Mouse (Mus musculus): ENCODE data around the gene Gm11541. TPM values are rescaled to one million over a fixed set of nuclear protein-coding genes. Genes with fewer than 3 reads are reported as not detected.
A peak's percentile ranks its signal among the peaks of the same experiment; 100 is the strongest.

Gene Gm11541
- polyA plus RNA-seq (2017; shearing (Covaris generic)) = not detected

DNA sequence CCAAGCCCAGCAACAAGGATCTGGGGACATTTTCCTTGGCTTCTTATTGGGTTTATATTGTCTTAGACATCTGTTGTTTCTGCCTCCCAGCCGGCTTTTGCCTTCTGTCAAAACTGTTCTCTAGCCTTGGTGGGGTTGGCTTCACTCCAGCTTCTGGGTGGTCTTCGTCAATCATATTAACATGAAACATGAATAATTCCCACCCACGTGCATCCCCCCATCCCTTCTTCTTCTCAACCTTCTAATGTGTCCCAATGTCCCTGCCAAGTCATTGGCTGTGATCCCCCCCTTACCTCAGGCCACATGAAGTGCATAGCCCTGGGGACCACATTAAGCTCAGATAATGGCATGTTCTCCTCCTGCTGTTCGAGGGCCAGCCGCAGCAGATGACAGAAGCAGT is at the start of gene Gm11541:
Gene Gm11541, minus strand, starts transcription at position 28 of the 400 bp plus-strand sequence.
- ATAC-seq = no peak

DNA sequence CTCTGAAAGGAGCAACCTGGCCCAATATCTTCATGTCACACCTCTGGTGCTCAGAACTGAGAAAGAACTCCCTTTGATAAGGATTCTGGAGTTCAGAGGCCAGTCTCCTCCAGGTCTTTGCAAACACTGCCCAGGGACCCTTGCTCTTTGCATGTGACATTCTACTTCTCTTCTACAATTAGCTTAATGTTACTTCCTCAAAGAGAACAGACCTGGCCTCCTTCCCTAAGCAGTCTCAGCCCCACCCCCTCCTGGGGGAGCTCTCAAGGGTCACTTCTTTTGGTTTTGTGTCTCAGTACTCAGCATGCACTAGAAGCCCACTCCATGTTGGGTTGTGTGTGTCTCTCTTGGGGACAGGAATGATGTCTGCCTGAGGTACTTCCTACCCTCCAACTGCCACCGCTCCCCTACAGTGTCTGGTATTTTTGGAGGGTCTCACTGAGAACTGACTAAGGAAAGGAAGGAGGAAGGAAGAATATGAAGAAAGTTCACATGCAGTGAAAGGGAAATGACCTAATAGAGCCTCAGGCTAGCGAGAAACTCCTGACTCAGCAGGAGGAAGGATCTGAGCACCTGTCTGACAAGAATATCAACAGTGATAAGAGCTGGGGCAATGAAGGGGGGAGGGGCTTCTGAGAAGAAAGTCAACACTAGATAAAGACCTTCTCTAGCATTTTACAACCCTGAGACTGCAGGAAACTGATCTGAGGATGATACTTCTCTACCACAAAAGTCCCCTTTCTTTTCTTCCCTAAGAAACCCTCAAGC is 48.8 kb upstream of the Gm11541 start:
- no peak for ATAC-seq

- ATAC-seq = no peak
These were observed 37.5 kb upstream of the Gm11541 start, which contains the start of gene Cdc34b for GRCm38 (mm10) chr11:94741732-94742272. TSS of gene Cdc34b (plus strand) at chr11:94741782.

GRCm38 (mm10) chr11:94735746-94736145 is 31.4 kb upstream of the Gm11541 start:
- ATAC-seq = no peak

GRCm38 (mm10) chr11:94732773-94733172 is 28.5 kb upstream of the Gm11541 start:
- ATAC-seq = no peak

DNA sequence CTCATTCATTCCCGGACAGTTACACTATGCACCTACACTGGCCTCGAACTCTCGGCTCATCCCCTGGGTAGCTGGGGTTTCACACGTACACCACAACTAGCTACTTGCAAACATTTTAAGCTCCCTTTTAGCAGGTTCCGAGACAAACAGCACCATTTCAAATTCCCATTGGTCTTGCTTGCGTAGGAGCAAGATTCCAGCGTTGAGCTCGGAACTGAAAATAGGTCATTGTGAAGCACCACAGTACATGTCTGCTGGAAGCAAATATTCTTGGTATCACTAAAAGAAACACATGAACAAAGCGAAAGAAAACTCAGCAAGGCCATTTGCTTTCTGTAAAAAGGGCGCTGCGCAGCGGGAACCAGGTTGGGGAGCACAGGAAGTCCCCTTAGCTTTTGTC is 26.9 kb upstream of the Gm11541 start:
- no peak for ATAC-seq

DNA sequence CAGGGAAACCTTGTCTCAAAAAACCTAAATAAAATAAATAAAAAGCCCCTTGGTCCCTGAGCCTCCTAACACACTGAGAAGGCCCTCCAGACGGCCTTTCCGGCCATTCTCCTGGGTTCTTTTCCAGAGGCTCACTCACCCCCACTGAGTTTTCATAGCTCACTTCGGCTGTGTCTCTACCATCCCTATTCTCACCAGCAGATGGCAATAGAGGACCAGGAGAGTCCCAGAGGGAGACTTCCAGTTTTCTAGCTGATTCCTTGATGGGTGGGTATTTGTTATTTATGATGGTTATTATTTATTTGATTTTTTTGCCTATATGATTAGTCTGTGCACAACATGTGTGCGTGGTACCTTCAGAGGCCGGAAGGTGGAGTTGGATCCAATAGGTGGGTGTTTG is 26.0 kb upstream of the Gm11541 start:
- ATAC-seq = no peak

DNA sequence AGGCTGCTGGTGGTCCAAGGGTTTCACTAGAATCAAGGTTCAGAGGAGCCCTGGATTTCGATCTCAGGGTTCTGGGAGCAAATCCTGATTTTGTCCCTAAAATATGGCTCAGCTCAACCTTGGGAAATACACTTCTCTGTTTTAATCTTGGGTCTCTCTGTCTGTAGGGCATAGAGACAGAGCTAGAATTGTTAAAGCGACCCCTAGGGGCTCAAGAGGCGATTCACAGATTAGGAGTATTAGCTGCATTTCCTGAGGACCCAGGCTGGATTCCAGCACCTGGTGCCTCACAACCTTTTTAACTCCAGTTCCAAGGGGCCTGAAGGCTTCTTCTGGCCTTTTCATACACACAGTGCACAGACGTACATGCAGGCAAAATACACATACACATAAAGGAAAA is 25.3 kb upstream of the Gm11541 start:
- ATAC-seq = no peak

DNA sequence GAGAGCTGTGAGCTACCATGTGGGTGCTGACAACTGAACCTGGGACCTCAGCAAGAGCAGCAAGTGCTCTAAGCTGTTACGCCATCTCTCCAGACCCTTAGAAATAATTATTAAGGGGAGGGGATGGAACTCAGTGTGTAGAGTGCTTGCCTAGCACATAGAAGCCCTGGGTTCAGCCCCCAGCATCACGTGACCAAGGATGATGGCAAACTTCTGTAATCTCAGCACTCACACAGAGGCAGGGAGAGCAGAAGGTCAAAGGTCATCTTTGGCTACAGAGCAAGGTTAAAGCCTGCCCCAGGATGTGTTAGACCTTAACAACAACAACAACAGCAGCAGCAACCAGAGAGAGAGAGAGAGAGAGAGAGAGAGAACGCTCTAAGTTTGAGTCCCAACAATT is 24.2 kb upstream of the Gm11541 start:
- no peak for ATAC-seq

- ATAC-seq = no peak
These were observed 23.0 kb upstream of the Gm11541 start for GRCm38 (mm10) chr11:94727306-94727705.

GRCm38 (mm10) chr11:94719216-94719615 is 14.9 kb upstream of the Gm11541 start:
- ATAC-seq = no peak

DNA sequence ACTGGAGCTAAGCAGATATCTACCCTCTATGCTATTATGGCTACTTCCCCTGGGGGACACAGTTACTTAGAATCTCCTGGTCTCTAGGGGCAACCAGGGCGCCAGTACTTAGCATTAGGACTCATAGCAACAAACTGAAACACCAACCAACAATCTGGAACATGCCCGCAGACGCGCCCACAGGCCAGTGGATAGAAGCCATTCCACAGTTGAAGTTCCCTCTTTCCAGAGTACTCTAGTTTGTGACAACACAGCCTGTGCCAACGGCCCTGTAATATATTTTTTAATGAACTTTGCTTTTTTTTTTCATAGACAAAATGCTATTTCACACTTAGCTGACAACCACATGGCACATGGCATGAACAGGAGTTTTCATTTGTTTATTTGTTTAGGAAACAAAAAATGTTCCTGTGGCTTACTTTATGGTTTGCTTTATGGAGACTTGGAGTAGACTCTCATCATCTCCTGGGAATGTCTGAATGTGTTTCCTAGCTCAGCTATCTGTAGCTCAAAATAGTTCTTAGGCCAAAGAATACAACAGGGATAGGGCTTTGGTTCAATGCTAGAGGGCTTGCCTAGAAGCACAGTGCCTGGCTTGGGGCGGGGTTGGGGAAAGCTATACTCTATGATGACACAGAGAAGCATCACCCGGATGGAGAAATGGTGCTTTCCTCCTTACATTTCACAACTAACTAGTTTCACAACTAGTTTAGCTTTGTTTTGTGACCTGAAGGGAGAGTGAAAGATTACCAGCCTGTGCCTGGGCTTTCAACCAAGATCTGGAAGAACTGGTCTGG is 14.0 kb upstream of the Gm11541 start:
- no peak for ATAC-seq

DNA sequence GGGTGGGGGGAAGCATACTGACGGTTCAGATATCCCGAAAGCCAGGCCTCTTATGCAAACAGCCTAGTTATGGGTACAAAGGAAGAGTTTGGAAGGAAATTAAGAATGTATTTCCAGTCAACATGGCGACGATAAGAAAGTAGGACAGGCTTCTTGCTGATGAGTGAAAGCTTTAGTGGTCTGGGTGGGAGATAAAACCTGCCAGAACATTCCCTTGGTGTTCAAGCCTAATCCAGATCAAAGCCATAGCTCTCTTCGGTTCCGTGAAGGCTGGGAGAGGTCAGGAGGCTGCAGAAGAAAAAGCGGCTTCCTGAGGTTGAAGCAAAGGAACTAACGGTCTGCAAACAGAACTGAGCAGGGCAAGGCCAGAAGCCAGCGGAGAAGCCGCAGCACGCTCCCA is 12.9 kb upstream of the Gm11541 start:
- ATAC-seq = no peak

- ATAC-seq = peak; percentile 73
These were observed 12.5 kb upstream of the Gm11541 start for GRCm38 (mm10) chr11:94716754-94717153.

- ATAC-seq = no peak
These were observed 11.3 kb upstream of the Gm11541 start for GRCm38 (mm10) chr11:94715622-94716021.

DNA sequence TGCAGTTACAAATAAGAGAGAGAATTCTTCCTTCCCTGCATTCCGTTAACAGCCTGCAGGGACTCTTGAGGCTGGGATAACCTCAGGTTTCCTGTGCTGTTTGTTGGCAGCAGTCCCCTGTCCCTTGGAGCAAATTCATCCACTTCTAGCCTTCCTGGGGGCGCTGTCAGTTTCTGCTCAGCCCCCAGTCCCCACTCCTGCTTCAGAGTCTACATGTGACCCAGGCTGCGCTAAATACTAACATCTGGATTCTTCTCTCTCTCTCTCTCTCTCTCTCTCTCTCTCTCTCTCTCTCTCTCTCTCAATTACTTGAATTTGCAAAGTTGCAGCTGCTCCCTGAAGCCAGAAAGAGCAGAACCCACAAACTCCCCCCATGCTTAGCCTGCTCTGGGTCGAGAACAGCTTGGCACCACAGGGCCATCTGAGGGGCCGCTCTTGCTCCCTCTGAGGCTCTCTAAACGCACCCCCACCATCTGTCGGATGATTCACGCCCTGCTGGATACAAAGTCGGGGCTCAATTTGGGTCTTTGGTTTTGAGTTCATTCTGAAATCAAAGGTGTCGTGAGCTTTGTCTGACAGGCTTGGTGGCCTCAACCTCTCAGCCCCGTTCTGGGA is 9.1 kb upstream of the Gm11541 start:
- ATAC-seq = no peak

- no peak for ATAC-seq
These were observed 279 bp downstream of the Gm11541 start for GRCm38 (mm10) chr11:94704020-94704419.

GRCm38 (mm10) chr11:94702216-94702610 is 2.1 kb downstream of the Gm11541 start:
- no peak for ATAC-seq

DNA sequence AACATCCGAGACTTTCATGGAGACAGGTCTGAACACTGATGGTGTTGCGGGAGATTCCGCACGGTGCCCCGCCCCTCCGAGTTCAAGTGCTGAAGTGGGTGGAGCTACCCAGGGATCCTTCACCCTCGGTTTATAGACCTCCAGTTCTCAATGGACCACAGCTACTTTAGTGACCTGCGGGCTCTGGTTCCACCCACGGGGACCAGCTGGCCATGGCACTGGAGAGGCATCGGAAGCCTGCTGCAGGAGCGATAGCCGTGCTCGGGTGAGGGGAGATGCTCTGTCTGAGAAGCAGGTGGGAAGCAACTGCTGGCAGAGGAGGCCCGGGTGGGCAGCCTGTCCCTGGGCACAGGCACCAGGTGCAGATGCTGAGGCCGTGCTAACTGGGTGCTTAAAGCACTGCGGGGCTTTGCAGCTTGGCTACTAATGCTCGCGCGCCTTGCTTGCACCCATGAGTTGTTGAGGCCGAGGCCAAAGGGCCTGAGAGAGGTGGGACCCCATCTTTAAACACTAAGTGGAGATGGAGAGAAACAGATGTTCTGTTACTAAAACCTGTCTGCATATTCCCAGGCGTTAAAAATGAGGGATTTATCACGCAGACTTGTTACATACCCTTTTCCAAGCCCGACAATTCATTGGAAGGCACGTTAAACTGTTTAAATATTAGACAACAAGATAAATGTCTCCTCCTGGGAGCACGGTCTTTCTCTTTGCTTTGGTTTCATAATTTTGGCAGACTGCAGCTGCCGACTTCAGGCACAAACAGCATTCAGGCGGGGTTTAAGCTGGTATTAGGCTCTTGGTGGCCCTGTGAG is 2.7 kb downstream of the Gm11541 start:
- ATAC-seq = no peak

DNA sequence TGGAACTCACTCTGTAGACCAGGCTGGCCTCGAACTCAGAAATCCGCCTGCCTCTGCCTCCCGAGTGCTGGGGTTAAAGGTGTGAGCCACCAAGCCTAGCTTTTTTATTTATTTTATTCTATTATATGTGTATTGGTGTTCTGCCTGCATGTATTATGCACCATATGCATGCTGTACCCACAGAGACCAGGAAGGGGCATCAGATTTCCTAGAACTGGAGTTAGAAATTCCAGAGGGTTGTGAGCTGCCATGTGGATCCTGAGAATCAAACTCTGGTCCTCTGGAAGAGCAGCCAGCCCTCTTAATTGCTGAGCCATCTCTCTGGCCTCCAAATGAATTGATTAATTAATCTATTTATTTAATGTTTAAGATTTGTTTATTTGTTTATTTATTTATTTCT is 4.9 kb downstream of the Gm11541 start:
- ATAC-seq = no peak

- peak; percentile 94 for ATAC-seq
These were observed 6.4 kb downstream of the Gm11541 start for GRCm38 (mm10) chr11:94697703-94698464.

GRCm38 (mm10) chr11:94697140-94697539 is 7.2 kb downstream of the Gm11541 start:
- ATAC-seq = peak; percentile 15
